Mouse (Mus musculus): ENCODE measurements around the gene Galnt9. TPM values are rescaled to one million over a fixed set of nuclear protein-coding genes. Genes with fewer than 3 reads are reported as not detected.
A peak's percentile ranks its signal among the peaks of the same experiment; 100 is the strongest.

The Galnt9 gene
- polyA plus RNA-seq, 1 experiment = 33.1 TPM

DNA sequence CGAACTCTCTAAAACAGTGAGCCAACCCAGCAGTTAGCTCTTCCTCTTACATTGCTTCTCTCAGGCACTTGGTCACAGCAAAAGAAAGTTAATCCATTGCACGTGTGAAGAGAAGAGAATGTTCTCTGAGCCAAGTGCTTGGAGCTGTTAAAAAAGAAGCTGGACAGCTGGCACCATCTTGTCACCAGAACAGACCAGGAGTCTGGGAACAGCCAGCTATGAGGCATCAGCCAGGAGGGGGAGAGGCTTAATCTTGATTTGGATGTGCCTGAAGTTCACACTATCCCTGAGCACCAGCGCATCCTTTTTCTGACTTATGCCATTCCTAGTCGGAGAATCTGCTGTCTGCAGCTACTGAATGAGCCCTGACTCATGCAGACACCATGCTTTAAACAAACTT, 30.4 kb upstream of the Galnt9 start:
- DNase-seq (ENCODE audit: low read depth) = no peak
- no peak for TF ChIP-seq POLR2A (IDR thresholded peaks at IDR 0.05; ENCODE audit: borderline replicate concordance, extremely low read depth, insufficient read depth, insufficient read length, poor library complexity, severe bottlenecking)
- TF ChIP-seq CTCF (IDR thresholded peaks at IDR 0.05; ENCODE audit: borderline replicate concordance, extremely low read depth, insufficient read depth, insufficient read length) = no peak

DNA sequence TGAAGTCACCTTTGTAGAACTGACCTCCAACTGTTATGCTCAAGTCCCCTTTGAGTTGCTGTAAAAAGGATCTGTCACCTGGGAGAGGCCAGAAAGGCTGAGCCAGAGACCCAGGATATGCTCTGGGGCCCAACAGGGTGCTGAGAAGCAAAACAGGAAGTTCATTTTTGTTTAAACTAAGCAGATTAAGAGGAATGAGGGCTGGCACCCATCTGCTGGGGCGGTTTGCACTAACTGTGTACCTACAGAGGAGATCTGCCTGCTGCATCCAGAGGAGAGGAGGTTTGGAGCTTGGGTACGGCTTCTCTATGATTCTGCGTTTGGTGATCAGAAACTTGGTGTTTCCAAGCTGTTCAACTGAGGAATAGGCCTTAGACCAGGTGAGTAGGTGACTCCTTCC, 29.5 kb upstream of the Galnt9 start:
- no peak for TF ChIP-seq CTCF (IDR thresholded peaks at IDR 0.05; ENCODE audit: borderline replicate concordance, extremely low read depth, insufficient read depth, insufficient read length)
- no peak for TF ChIP-seq POLR2A (IDR thresholded peaks at IDR 0.05; ENCODE audit: borderline replicate concordance, extremely low read depth, insufficient read depth, insufficient read length, poor library complexity, severe bottlenecking)
- DNase-seq (ENCODE audit: low read depth) = no peak

DNA sequence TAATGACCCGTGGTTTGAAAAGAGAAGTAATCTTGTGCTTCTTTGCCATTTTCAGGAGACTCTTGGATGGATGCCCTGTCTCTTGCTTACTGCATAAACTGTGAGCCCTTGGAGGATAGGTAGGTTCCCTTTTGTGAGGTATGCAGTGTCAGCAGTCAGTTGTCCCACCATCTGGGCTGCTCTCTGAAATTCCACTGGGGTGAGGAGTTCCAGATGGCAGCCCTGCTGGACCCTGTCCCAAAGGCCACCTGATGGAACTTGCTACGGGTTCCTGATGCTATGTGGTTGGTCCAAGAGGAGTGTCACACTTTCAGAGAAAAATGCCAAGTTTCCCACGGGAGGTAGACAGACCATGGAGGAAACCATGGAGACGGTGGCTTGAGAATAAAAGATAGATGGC, 27.8 kb upstream of the Galnt9 start:
- DNase-seq (ENCODE audit: low read depth) = no peak
- TF ChIP-seq CTCF (IDR thresholded peaks at IDR 0.05; ENCODE audit: borderline replicate concordance, extremely low read depth, insufficient read depth, insufficient read length) = no peak
- no peak for TF ChIP-seq POLR2A (IDR thresholded peaks at IDR 0.05; ENCODE audit: borderline replicate concordance, extremely low read depth, insufficient read depth, insufficient read length, poor library complexity, severe bottlenecking)

DNA sequence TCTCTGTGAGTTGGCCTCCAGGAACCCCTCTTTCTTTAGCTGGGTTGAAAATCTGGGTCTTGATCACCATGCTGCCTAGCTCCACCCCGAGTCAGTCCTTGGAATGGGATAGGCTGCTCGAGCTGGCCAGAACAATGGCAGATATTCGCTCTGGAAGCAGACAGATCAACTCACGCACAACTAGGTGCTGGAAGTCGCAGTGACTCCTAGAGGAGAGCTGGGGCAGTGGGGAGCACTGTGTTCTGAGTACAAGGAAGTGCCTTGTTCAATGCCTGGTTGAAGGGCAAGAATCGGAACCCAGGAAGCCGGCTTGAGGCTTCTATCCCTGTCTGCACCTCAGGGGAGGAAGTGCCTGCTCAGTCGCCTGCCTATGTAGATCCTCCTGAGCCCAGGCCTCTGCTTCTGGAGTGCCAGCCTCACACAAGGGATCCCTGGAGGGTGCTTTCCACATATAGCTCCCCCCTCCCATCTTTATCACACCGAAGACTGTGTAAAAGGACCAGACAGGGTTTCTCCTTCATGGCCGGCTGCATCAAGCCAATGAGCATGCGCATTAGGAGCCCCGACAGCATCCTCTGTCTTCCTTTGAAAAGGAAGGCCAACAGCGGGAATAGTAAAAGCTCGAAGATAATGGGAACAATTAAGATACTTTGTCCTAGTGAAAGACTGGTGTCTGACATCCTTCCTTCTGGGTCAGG, 25.9 kb upstream of the Galnt9 start:
- no peak for TF ChIP-seq POLR2A (IDR thresholded peaks at IDR 0.05; ENCODE audit: borderline replicate concordance, extremely low read depth, insufficient read depth, insufficient read length, poor library complexity, severe bottlenecking)
- TF ChIP-seq CTCF (IDR thresholded peaks at IDR 0.05; ENCODE audit: borderline replicate concordance, extremely low read depth, insufficient read depth, insufficient read length) = no peak

DNA sequence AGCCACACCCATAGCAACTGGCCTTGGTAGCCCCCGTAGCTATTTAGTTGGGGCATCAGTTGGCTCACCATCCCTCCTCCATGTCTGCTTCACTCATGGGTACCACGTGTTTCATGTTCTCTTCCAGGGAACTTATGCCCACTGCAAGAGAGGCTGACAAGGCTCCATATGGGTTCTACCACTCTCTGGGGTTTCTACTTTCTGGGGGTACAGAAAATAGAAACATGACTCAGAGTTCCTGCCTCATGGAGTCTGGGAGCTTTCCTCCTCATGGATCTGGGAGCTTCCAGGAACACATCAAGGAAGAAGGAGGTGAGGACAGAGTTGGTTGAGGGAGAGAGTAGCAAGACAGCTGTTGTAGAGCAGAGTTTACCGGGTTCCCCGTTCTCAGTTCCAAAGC, 23.2 kb upstream of the Galnt9 start:
- TF ChIP-seq POLR2A (IDR thresholded peaks at IDR 0.05; ENCODE audit: borderline replicate concordance, extremely low read depth, insufficient read depth, insufficient read length, poor library complexity, severe bottlenecking) (no peak), CTCF (IDR thresholded peaks at IDR 0.05; ENCODE audit: borderline replicate concordance, extremely low read depth, insufficient read depth, insufficient read length) (no peak)
- DNase-seq (ENCODE audit: low read depth) = no peak

More for the DNA sequence above, 25.9 kb upstream of the Galnt9 start:
- DNase-seq (ENCODE audit: low read depth) = peak; percentile 42

DNA sequence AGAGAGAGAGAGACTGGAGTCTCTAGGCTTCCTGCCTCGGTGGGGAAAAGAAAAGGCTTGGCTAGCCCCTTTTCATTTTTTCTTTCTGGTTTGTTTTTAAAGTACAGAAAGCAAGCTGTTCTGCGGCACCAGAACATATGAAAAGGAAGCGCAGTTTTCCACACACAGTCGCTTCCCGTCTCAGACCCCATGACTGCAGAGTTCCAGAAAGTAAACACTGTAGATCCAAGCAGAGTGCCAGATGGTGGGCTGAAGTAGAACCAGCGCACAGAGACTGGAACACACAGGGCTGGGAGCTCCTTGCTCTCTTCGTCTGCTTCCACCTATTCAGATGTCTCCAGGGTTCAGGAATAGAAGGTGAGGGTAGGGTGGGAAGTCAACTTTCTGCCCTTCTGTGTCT, 22.3 kb upstream of the Galnt9 start:
- no peak for DNase-seq (ENCODE audit: low read depth)
- TF ChIP-seq CTCF (IDR thresholded peaks at IDR 0.05; ENCODE audit: borderline replicate concordance, extremely low read depth, insufficient read depth, insufficient read length) (no peak), POLR2A (IDR thresholded peaks at IDR 0.05; ENCODE audit: borderline replicate concordance, extremely low read depth, insufficient read depth, insufficient read length, poor library complexity, severe bottlenecking) (no peak)

DNA sequence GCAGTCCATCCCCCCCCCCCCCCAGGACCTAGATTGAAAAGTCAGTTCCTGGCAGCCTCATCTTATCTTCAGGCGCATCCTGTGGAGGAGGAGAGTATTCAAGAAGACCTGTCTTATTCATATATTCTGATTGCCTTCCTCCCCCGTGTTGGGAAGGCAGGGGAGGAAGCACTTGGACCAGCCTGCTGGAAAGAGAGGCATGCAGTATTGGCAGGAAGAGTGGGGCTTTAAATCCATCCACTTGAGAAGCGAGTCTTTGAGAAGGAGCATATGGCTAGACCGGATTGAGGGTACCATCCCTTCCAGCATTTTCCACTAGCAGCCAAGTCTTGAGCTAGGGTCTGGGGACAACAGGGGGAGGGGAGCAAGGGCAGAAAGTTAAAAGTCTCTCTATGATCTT, 20.9 kb upstream of the Galnt9 start:
- no peak for DNase-seq (ENCODE audit: low read depth)
- TF ChIP-seq CTCF (IDR thresholded peaks at IDR 0.05; ENCODE audit: borderline replicate concordance, extremely low read depth, insufficient read depth, insufficient read length) = no peak
- TF ChIP-seq POLR2A (IDR thresholded peaks at IDR 0.05; ENCODE audit: borderline replicate concordance, extremely low read depth, insufficient read depth, insufficient read length, poor library complexity, severe bottlenecking) = no peak

DNA sequence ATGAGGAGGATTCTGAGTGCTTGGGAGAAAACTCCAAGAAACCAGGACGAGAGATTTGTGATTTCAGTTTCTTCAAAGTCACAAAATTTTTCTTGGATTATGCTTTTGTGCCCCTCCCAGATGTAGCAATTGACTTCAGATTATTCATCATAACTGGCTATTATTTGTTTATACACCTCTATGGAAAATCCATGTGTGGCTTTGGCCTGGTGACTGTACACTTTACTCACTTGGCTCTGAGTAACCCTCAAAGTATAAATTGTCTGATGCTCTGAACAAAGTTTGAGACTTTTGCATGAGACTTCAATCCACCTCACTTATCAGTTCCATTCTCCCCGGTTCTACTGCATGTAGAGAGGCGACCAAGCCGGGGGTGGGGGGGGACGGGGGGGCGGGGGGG, 18.5 kb upstream of the Galnt9 start:
- no peak for DNase-seq (ENCODE audit: low read depth)
- TF ChIP-seq CTCF (IDR thresholded peaks at IDR 0.05; ENCODE audit: borderline replicate concordance, extremely low read depth, insufficient read depth, insufficient read length) = no peak
- TF ChIP-seq POLR2A (IDR thresholded peaks at IDR 0.05; ENCODE audit: borderline replicate concordance, extremely low read depth, insufficient read depth, insufficient read length, poor library complexity, severe bottlenecking) = no peak

DNA sequence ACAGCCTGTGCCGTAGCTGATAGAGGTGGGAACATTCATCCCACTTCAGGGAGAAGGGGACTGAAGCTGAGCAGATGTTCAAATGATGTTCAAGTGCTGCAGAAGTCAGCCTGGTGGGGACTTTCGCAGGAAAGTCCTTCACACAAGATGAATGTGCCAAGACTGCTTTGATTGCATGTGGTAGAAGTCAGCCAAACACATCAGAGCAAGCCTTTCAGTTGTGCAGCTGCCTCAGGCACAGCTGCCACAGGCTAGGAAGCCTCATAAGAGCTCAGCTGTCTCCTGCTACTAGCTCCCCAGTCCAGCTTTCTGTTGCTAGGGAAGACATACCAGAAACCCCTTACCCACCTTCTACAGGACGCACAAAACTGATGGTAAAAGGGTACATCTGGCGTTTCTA, 17.6 kb upstream of the Galnt9 start:
- TF ChIP-seq CTCF (IDR thresholded peaks at IDR 0.05; ENCODE audit: borderline replicate concordance, extremely low read depth, insufficient read depth, insufficient read length) (no peak), POLR2A (IDR thresholded peaks at IDR 0.05; ENCODE audit: borderline replicate concordance, extremely low read depth, insufficient read depth, insufficient read length, poor library complexity, severe bottlenecking) (no peak)
- peak; percentile 47 for DNase-seq (ENCODE audit: low read depth)

DNA sequence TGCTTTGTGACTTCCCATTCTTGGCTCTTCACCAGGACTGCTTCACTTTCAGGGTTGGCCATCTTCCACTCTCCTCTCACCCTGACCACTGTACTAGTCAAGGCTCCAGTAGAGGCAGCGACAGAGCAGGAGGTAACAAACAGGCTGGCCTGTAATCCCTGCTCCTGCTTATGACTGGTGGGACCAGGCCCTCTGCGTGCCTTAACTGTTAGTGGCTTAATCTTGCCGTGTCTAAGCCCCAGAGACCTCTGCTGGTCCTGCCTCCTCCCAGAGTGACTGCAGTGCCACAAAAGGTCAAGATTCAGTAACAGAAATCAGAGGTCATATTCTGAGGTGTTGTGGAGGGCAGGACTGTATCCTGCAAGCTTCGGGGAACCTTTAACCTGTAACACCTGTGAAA, 13.1 kb upstream of the Galnt9 start:
- TF ChIP-seq POLR2A (IDR thresholded peaks at IDR 0.05; ENCODE audit: borderline replicate concordance, extremely low read depth, insufficient read depth, insufficient read length, poor library complexity, severe bottlenecking) (no peak), CTCF (IDR thresholded peaks at IDR 0.05; ENCODE audit: borderline replicate concordance, extremely low read depth, insufficient read depth, insufficient read length) (no peak)
- no peak for DNase-seq (ENCODE audit: low read depth)

DNA sequence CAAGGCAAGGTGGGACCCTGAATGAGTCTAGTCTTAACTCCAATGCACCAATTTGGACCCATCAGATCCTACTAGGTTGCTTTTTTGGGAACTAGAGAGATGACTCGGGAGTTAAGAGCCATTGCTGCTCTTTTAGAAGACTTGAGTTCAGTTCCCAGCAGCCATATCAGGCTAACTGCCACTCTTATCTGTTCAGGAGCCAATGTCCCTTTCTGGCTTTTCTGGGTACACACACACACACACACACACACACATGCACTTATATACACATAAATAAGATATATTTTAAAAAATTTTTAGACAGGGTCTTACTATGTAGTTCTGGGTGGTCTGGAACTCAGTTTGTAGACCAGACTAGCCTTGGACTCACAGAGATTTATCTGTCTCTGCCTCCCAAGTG, 9.8 kb upstream of the Galnt9 start:
- DNase-seq (ENCODE audit: low read depth) = no peak
- TF ChIP-seq POLR2A (IDR thresholded peaks at IDR 0.05; ENCODE audit: borderline replicate concordance, extremely low read depth, insufficient read depth, insufficient read length, poor library complexity, severe bottlenecking) (no peak), CTCF (IDR thresholded peaks at IDR 0.05; ENCODE audit: borderline replicate concordance, extremely low read depth, insufficient read depth, insufficient read length) (no peak)

DNA sequence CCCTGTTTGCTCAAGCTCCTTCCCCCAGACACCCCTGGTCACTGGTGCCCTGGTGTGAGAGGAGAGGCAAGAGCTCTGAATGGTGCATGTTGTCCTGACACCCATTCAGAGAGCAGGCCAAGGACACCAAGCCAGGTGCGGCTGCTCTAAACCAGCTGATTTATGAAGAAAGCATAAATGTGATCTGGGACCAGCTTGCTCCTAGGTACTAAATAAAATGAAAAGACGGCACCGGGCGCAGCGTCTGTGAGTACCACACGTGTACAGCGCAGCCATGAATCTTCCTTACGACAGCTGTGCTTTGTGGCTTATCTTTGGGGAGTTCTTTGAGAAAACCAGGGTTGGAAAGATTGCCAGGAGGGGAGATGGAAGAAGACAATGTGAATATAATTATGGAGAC, 8.2 kb upstream of the Galnt9 start:
- DNase-seq (ENCODE audit: low read depth) = no peak
- no peak for TF ChIP-seq CTCF (IDR thresholded peaks at IDR 0.05; ENCODE audit: borderline replicate concordance, extremely low read depth, insufficient read depth, insufficient read length)
- TF ChIP-seq POLR2A (IDR thresholded peaks at IDR 0.05; ENCODE audit: borderline replicate concordance, extremely low read depth, insufficient read depth, insufficient read length, poor library complexity, severe bottlenecking) = no peak

Data from brain, embryonic 14.5 days (tissue).